Mouse (Mus musculus): ENCODE results near the gene 1700025C18Rik.

DNA sequence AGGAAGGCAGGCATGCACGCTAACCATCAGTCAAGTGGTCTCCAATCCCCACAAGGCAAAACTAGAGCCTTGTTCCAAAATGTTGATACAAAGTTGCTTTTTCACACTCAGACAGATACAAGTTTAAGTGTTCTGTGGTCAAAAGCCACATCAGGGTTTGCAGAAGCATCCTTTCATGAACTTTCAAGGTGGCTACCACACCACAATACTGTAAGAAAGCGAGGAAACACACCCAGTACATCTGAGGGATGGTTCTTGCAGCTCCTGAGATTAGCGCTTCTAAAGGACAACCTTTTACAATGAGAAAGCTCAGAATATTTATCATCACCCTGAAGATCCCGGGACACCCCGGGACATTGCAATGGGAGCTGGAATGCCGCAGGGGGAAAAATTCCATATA is 57.2 kb downstream of the 1700025C18Rik start:
- TF ChIP-seq POLR2A (IDR thresholded peaks at IDR 0.05; ENCODE audit: extremely low read depth, insufficient read depth, low read length) = no peak
- TF ChIP-seq CTCF (IDR thresholded peaks at IDR 0.05; ENCODE audit: extremely low read depth, insufficient read depth, low read length) = no peak

Measured in cortical plate, adult 2 months (tissue).